Mouse (Mus musculus) megakaryocyte, adult 5-6 weeks (primary cell): ENCODE measurements around the gene Vamp3. TPM values are rescaled to one million over a fixed set of nuclear protein-coding genes. Genes with fewer than 3 reads are reported as not detected.
A peak's percentile ranks its signal among the peaks of the same experiment; 100 is the strongest.
"Not testable (repeated sequence)": the region's sequence is repeated elsewhere in the genome, so short reads cannot be mapped to it uniquely, and the experiment has no call there.

Experiments used
- ATAC-seq: 2 replicates; pipeline ENCODE4 v1.8.0; 2016; ENCODE audit warnings: mild to moderate bottlenecking, inconsistent platforms; ENCODE audit not compliant: poor library complexity, severe bottlenecking
- total RNA-seq, 2 experiments: library from RNA; stranded (forward) in 1 of 2; stranded (reverse) in 1 of 2; fragments of 153-499, 151-499 nt in 1 of 2; fragments of 221-1000, 200-1000 nt in 1 of 2; gene quantifications; 2 replicates each; pipeline versions ENCODE4 v1.2.3 to v1.2.4; 2015 to 2017

The Vamp3 gene
- total RNA-seq, 2 experiments from 2014 or later, result 71.5 to 134 TPM

DNA sequence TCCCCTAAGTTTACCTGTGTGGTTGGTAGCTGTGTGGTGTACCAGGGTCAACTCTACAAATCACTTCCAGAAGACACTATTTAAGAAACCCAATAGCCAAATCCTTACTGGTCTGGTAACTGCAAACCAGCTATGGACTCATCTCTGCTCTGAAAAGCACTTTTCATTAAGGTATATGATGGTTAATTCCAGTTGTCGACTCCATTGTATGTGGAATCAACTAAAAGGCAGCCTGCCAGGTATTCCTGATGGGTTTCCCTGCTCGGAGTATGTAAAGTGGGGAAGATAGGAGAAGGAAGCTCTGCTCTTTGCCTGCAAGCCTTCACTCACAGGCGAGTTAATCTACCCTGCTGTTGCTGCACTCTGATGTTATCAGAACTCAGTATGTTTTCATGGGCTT, 11.2 kb downstream of the Vamp3 start:
- ATAC-seq, result no peak

DNA sequence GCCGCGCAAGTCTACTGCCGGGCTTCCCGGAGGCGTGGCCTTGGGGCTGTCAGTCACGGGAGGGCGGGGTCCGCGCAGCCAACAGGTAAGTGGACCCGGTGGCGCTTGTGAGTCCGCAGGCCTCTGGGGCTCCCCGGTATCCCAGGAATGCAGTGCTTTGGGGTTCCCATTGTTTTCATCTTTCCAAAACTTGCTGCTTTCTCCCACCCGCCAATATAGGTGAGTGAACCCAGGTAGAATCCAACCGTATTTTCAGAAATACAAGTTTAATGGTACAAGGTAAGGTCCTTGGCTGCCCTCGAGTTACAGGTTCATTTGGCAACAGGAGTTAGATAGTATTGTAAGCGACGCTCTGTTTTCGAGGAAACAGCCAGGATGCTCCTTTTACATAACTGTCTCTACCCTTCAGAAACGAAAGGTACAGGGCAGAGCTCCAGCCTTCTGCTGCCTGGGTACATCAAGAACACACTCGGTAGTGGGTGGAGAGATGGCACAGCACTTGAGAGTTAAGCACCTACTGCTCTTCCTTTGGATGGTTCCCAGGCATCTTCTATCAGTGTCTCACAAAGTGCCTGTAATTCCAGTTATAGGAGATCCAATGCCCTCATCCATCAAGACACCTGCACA, 12.7 kb downstream of the Vamp3 start:
- no peak for ATAC-seq

DNA sequence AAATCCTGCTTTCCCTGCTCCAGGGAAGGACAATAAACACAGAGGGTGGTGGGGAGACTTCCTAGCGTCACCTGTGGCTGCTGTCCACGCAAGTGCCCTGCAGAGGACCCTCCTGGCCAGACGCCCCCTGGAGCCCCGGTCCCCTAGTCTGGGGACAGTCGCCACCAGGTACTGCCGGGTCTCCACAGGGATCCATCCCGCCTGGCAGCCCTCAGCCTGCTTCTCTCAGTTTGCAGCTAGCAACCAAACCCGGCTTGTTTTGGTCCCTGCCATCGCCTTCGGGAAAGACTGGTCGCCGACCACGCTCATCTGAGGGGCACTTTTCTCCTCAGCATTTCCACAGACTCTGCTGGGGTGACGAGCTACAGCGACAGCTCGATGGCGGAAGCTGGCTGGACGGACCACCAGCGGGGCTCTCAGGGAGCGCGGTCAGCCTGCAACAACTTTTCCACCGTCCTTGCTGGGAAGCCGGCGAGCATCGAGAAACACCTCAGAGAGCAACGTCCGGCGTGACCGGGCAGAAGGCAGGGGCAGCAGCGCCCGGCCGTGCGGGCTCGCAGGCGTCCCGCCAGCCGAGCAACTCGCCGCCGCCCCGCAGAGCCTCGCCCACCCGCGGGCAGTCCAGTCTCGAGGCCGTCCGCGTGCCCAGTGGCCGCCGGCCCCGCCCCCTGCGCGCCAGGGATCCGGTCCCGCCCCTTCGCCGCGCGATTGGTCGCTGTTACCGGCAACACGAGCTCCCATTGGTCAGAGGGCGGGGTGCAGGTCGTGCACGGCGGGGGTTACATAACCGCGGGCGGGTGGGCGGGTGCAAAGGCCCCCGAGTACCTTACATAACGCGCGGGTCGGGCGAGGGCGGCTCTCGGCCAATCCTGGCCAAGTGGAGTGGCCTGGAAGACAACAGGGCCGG, 13.5 kb downstream of the Vamp3 start, which contains the start of gene Per3:
Gene Per3 (minus strand): TSS at position 629 of the 907 bp plus-strand sequence.
- peak; percentile 94 for ATAC-seq

DNA sequence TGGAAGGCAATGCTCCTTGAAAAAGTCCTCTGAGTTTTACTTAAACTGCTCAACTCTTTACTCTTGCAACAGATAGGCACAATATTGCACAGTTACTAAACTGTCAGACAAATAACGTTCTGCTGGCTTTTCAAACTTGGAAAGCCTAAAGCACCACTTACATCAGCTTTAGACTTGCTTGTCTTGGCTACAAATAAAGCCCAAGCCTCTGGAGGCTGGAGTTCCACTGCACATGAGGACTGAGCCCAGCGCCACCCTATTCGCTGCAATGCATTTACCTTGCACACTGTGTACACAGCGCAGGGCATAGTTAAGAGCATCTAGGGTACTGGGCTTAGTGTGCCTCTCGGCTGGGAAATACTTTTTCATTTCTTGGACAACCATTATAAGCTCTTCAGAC, 14.5 kb downstream of the Vamp3 start:
- ATAC-seq, result no peak

DNA sequence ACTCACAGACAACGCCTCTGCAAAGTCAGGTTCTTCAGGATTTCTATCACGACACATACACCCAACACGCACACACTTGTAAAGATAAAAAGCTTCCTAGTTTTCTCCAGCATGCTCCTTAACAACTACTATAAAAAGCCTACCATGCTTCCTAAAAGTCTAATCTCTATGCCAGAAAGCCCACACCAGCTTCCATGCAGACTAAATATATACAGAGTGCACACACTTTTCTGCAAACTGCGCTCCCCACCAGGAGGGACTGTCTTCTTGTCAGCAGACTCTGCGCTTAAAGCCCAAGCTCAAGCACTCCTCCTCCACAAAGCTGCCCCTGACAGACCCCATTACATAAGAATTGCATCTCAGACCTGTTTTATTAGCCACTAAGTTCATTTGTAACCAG, 16.3 kb downstream of the Vamp3 start:
- no peak for ATAC-seq

DNA sequence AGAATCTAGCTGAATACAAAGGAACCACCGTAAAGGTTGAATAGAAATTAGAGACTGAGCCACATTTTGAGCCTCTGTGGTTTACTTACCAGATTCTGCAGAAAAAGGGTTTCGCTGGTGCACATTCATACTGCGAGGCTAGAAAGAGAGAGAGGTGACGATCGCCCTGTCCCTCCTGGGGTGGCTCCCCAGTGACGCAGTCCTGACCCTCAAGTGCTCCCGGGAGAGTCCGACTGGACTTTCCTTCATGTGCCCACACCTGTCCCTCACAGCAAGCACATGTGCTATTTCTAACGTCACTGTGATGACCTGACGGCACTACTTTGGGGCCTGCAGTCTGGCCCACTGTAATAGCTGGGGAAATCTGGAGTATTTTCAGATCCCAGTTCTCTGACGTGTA, 20.0 kb downstream of the Vamp3 start:
- no peak for ATAC-seq

DNA sequence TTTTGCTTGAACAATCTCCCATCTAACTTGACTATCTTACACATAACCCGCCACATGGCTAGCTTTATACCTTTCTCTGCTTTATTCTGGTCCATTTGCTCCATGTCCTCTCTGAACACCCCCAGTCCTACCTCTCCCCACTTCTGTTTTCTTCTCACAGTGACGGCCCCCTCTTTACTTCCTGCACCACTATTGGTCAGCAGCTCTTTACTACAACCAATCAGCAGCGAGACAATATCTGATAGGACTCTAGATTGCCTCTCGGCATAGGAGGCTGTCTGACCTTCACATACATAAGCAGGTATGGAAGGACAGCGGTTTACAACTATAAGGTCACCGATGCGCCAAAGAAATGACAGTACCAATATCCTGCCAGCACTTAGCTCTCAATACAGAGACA, 21.2 kb downstream of the Vamp3 start:
- ATAC-seq, result no peak

DNA sequence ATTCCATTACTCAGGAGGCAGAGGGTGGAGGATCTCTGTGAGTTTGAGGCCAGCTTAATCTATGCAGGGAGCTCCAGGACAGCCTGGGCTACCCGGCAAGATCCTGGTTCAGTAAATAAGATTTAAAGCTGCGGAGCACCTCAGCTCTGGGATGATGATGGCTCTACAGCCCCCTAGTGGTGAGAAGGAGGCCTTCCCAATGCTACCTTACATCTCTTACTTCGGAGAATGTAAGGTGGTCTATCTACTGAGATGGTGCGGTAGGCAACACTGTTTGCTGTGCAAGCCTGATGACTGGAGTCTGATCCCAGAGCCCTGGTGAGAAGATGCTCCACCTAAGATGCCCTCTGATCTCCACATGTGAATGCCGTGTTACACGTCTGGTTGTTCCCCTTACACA, 30.8 kb downstream of the Vamp3 start:
- peak; percentile 75 for ATAC-seq

DNA sequence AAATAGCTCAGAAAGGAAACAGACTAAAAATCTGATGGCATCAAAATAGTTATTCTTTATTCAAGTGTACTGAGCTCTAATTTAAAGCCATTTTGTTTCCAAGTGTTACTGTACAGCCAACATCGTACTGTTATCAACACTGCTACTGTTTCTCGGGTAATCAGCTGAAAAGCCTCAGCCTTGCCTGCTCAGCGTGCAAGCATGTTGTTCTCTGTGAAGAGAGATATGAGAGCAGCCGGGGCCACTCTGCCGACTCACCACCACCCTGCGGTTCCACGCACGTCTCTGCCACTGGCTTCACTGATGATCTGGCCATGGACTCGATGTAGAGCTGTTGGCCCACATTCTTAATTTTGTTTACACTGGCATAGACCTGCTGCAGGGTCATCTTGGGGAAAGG, 33.6 kb downstream of the Vamp3 start:
- no peak for ATAC-seq

DNA sequence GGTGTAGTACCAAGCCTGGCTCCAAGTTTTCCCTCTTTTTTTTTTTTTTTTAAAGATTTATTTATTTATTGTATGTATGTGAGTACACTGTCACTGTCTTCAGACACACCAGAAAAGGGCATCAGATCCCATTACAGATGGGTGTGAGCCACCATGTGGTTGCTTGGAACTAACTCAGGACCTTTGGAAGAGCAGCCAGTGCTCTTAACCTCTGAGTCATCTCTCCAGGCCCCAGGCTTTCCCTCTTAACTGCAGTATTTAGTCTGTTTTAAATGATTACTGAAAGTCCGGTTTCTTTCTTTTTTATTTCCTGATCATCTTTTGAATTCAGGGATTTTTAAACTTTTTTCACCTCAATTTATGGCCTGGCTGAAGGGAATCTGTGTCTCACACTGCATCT, 40.4 kb downstream of the Vamp3 start:
- not testable (repeated sequence) for ATAC-seq

DNA sequence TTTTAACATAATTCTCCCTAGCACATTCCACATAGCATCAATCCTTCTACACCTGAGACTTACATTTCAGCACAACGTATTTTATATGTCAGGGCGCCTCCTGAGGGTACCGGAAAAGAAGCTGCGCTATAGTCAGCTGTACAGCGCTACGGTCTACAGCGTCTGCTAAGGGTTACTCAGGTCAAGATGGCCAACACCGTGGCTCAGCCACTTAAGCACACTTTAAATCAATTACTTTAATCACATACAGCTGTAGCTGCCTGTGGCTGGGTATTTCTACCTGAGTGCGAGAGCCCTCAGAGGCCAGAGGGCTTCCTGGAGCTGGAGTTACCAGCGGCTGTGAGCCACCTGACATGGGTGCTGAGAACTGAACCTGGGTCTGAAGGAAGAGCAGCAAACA, 41.8 kb downstream of the Vamp3 start:
- ATAC-seq, result no peak

DNA sequence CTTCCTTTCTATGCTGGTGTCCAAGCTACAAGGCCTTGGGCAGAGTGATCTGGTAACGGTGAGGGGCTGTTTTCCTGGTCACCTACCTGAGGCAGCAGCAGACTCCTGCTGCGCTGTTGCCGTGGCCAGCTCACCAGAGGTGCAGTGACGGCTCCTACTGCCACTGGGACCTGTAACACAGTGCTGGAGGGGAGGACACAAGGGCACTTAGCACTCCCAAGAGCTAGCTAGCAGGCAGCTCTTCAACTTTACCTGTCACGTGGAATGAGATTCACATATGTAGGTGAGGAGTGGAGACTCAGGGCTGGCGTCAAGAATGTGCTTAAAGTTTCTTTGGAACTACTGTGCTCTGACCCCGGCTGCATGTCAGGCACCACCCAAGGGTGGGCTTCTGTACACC, 47.4 kb downstream of the Vamp3 start:
- ATAC-seq, result no peak

DNA sequence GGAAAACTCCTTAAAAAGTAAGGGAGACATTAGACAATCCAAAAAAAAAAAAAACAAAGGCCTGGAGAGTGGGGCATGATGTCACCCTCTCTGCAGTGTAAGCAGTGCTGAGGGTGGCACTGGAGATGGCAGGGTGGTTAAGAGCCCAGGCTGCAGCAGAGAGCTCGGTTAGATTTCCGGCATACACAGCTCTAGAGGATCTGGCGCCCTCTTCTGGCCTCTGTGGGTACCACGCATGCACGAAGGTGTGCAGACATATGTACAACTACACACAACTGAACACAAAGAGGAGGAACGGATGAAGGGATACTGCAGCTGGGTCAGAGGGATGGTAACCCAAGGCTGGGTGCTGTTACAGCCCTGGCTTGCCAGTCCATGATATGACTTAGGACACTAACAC, 50.8 kb downstream of the Vamp3 start:
- peak; percentile 73 for ATAC-seq

DNA sequence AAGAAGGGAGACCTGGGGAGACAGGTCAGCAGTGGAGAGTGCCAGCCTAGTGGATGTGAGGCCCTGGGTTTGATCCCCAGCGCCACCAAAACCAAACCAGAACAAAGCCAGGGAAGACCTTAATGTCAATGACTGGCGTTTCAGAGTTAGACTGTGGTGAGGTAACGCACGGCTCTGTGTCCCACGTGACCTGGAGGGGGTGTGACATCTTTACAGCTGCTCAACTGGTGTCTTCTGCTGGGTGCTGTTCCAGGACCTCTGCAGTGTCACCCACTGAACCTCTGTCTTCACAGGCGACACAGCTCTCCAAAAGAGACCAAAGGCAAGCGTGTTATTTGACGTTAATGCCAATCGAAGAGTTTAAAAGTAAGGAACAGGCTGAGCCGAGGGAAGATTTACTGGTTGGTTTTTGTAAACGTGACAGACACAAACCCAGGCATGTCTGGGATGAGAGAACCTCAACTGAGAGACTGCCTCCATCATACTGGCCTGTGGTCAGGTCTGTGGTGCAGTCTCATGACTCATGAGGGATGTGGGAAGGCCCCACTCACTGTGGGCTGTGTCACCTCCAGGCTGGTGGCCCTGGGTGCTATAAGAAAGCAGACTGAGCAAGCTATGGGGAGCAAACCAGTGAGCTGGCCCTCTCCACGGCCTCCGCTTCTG, 52.0 kb downstream of the Vamp3 start:
- peak; percentile 79 for ATAC-seq

DNA sequence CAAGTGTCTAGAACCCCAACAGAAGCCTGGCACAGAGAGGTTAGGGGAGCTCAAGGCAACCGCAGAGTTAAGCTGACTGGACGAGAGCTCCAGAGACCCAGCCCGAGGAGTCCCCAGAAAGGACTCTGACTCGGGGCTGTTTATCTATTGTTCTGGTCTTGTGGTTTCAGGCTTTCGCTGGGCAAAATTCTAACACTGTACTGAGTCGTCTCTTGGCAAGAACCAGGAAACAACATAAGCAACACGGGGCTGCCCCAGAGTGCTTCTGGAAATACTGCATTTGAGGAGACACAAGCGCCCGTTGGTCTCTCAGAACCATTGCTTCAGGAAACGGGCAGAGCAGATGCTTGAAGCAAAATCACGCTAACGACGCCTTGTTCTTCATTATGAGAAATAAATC, 56.4 kb downstream of the Vamp3 start:
- ATAC-seq, result no peak

DNA sequence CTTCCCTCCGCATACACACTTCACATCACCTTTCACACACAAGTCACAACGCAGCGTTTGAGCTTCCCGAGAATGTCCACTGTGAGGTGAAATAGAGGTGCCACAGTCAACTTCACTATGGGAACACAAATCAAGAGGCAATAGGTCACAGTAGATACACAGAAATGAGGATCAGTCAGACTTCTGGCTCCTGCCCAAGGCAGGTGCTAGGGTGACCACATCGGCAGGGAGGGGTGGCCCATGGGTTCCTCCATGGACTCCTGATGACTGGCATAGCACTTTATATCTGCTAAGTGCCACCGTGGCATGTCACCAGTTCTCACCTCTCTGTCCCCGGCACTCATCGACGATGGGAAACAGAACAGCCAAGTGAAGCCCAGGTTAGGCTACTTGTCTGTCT, 59.1 kb downstream of the Vamp3 start:
- no peak for ATAC-seq

Other genes with a start within 250 kb of the Vamp3 start
- 1.8 and 3.7 TPM in 2 replicates for gene Errfi1, start 204.0 kb downstream of the Vamp3 start, total RNA-seq (2015)
- 2.3 and 3.4 TPM in 2 replicates for gene Errfi1, start 204.0 kb downstream of the Vamp3 start, total RNA-seq (2017)
- gene Park7, start 143.5 kb downstream of the Vamp3 start, total RNA-seq (2015), result 118 and 123 TPM in 2 replicates
- gene Park7, start 143.5 kb downstream of the Vamp3 start, total RNA-seq (2017), result 153 and 156 TPM in 2 replicates
- gene Tnfrsf9, start 143.4 kb downstream of the Vamp3 start, total RNA-seq (2015), result 0.11 and 2.2 TPM in 2 replicates
- 0.26 and 0.81 TPM in 2 replicates for gene Tnfrsf9, start 143.4 kb downstream of the Vamp3 start, total RNA-seq (2017)
- gene Uts2, start 60.9 kb downstream of the Vamp3 start, total RNA-seq (2015), result not detected in 2 replicates
- not detected in 2 replicates for gene Uts2, start 60.9 kb downstream of the Vamp3 start, total RNA-seq (2017)
- 0.94 and 1.6 TPM in 2 replicates for gene Per3, start 13.3 kb downstream of the Vamp3 start, total RNA-seq (2015)
- 1.2 and 1.5 TPM in 2 replicates for gene Per3, start 13.3 kb downstream of the Vamp3 start, total RNA-seq (2017)
- gene Gm13090, start 31.6 kb upstream of the Vamp3 start, total RNA-seq (2015), result not detected in 2 replicates
- not detected in 2 replicates for gene Gm13090, start 31.6 kb upstream of the Vamp3 start, total RNA-seq (2017)